Mouse (Mus musculus): Measurements from ENCODE around the gene Ebf1. TPM values are rescaled to one million over a fixed set of nuclear protein-coding genes. Genes with fewer than 3 reads are reported as not detected.

Gene Ebf1
- polyA plus RNA-seq, 1 experiment from 2014 or later = 13.3 TPM

- WGBS = 5% methylated on average over 3 of the region's 3 CpGs
- ATAC-seq (ENCODE audit: insufficient number of reproducible peaks, insufficient read depth, low FRiP score, low read depth) = no peak
- Histone ChIP-seq H3K36me3 (ENCODE audit: control insufficient read depth, insufficient read depth, low read length) (no peaks in the 10 kb centered on the region), H3K27me3 (ENCODE audit: control insufficient read depth, insufficient read depth, low read length) (no peaks in the 10 kb centered on the region), H3K4me2 (replicated peaks; ENCODE audit: low read depth, low read length) (no peak overlapping the region), H3K4me1 (ENCODE audit: control insufficient read depth, insufficient read depth, low read length) (no peaks in the 10 kb centered on the region), H3K9ac (replicated peaks; ENCODE audit: low read depth, low read length) (no peak overlapping the region), H3K4me3 (ENCODE audit: low read depth, low read length) (no peak overlapping the region), H3K27ac (ENCODE audit: low read length) (no peak overlapping the region), H3K9me3 (ENCODE audit: control insufficient read depth, low read depth, low read length) (no peaks in the 10 kb centered on the region)
These were observed 30.9 kb upstream of the Ebf1 start for GRCm38 (mm10) chr11:44586047-44586696.

- H3K9ac ChIP-seq (replicated peaks; ENCODE audit: low read depth, low read length) = no peak overlapping the region
- ATAC-seq (ENCODE audit: insufficient number of reproducible peaks, insufficient read depth, low FRiP score, low read depth) = no peak
- H3K4me1 ChIP-seq (ENCODE audit: control insufficient read depth, insufficient read depth, low read length) = no peaks in the 10 kb centered on the region
- no peaks in the 10 kb centered on the region for H3K9me3 ChIP-seq (ENCODE audit: control insufficient read depth, low read depth, low read length)
- no peak overlapping the region for H3K27ac ChIP-seq (ENCODE audit: low read length)
- no peak overlapping the region for H3K4me2 ChIP-seq (replicated peaks; ENCODE audit: low read depth, low read length)
- no peaks in the 10 kb centered on the region for H3K36me3 ChIP-seq (ENCODE audit: control insufficient read depth, insufficient read depth, low read length)
- WGBS = 87% methylated on average over 6 of the region's 6 CpGs
- H3K27me3 ChIP-seq (ENCODE audit: control insufficient read depth, insufficient read depth, low read length) = no peaks in the 10 kb centered on the region
- H3K4me3 ChIP-seq (ENCODE audit: low read depth, low read length) = no peak overlapping the region
These were observed 24.1 kb upstream of the Ebf1 start for GRCm38 (mm10) chr11:44593016-44593415.

- H3K27ac ChIP-seq (ENCODE audit: low read length) = no peak overlapping the region
- H3K9me3 ChIP-seq (ENCODE audit: control insufficient read depth, low read depth, low read length) = no peaks in the 10 kb centered on the region
- no peak overlapping the region for H3K4me2 ChIP-seq (replicated peaks; ENCODE audit: low read depth, low read length)
- no peak for ATAC-seq (ENCODE audit: insufficient number of reproducible peaks, insufficient read depth, low FRiP score, low read depth)
- no peak overlapping the region for H3K9ac ChIP-seq (replicated peaks; ENCODE audit: low read depth, low read length)
- no peak overlapping the region for H3K4me3 ChIP-seq (ENCODE audit: low read depth, low read length)
- 71% methylated on average over 3 of the region's 3 CpGs for WGBS
- H3K27me3 ChIP-seq (ENCODE audit: control insufficient read depth, insufficient read depth, low read length) = no peaks in the 10 kb centered on the region
- H3K36me3 ChIP-seq (ENCODE audit: control insufficient read depth, insufficient read depth, low read length) = no peaks in the 10 kb centered on the region
- no peaks in the 10 kb centered on the region for H3K4me1 ChIP-seq (ENCODE audit: control insufficient read depth, insufficient read depth, low read length)
These were observed 22.3 kb upstream of the Ebf1 start for GRCm38 (mm10) chr11:44594768-44595167.

GRCm38 (mm10) chr11:44606881-44607280 is 10.2 kb upstream of the Ebf1 start:
- no peak overlapping the region for H3K4me2 ChIP-seq (replicated peaks; ENCODE audit: low read depth, low read length)
- H3K27me3 ChIP-seq (ENCODE audit: control insufficient read depth, insufficient read depth, low read length) = peaks cover 7% of the 10 kb centered on the region
- H3K27ac ChIP-seq (ENCODE audit: low read length) = no peak overlapping the region
- no peak for ATAC-seq (ENCODE audit: insufficient number of reproducible peaks, insufficient read depth, low FRiP score, low read depth)
- no peaks in the 10 kb centered on the region for H3K36me3 ChIP-seq (ENCODE audit: control insufficient read depth, insufficient read depth, low read length)
- WGBS = 79% methylated on average over 8 of the region's 8 CpGs
- H3K4me3 ChIP-seq (ENCODE audit: low read depth, low read length) = no peak overlapping the region
- no peak overlapping the region for H3K9ac ChIP-seq (replicated peaks; ENCODE audit: low read depth, low read length)
- no peaks in the 10 kb centered on the region for H3K9me3 ChIP-seq (ENCODE audit: control insufficient read depth, low read depth, low read length)
- peaks cover 5% of the 10 kb centered on the region for H3K4me1 ChIP-seq (ENCODE audit: control insufficient read depth, insufficient read depth, low read length)

GRCm38 (mm10) chr11:44608646-44609045 is 8.5 kb upstream of the Ebf1 start:
- Histone ChIP-seq H3K27ac (ENCODE audit: low read length) (no peak overlapping the region), H3K9ac (replicated peaks; ENCODE audit: low read depth, low read length) (no peak overlapping the region), H3K4me1 (ENCODE audit: control insufficient read depth, insufficient read depth, low read length) (peaks cover 5% of the 10 kb centered on the region), H3K36me3 (ENCODE audit: control insufficient read depth, insufficient read depth, low read length) (no peaks in the 10 kb centered on the region), H3K4me3 (ENCODE audit: low read depth, low read length) (no peak overlapping the region), H3K9me3 (ENCODE audit: control insufficient read depth, low read depth, low read length) (no peaks in the 10 kb centered on the region), H3K4me2 (replicated peaks; ENCODE audit: low read depth, low read length) (no peak overlapping the region), H3K27me3 (ENCODE audit: control insufficient read depth, insufficient read depth, low read length) (peaks cover 25% of the 10 kb centered on the region)
- WGBS = 80% methylated on average over 11 of the region's 11 CpGs
- ATAC-seq (ENCODE audit: insufficient number of reproducible peaks, insufficient read depth, low FRiP score, low read depth) = no peak

- WGBS = under 1% methylated on average over 45 of the region's 45 CpGs
These were observed 5.9 kb upstream of the Ebf1 start for GRCm38 (mm10) chr11:44610971-44611781.

GRCm38 (mm10) chr11:44612156-44612555 is 5.0 kb upstream of the Ebf1 start:
- H3K27me3 ChIP-seq (ENCODE audit: control insufficient read depth, insufficient read depth, low read length) = peaks cover 46% of the 10 kb centered on the region
- no peak overlapping the region for H3K9ac ChIP-seq (replicated peaks; ENCODE audit: low read depth, low read length)
- ATAC-seq (ENCODE audit: insufficient number of reproducible peaks, insufficient read depth, low FRiP score, low read depth) = no peak
- H3K36me3 ChIP-seq (ENCODE audit: control insufficient read depth, insufficient read depth, low read length) = no peaks in the 10 kb centered on the region
- H3K4me1 ChIP-seq (ENCODE audit: control insufficient read depth, insufficient read depth, low read length) = peaks cover 9% of the 10 kb centered on the region
- no peak overlapping the region; the same call in 1 of the 2 replicates for H3K4me2 ChIP-seq (replicated peaks; ENCODE audit: low read depth, low read length)
- no peak overlapping the region for H3K27ac ChIP-seq (ENCODE audit: low read length)
- 7% methylated on average over 10 of the region's 10 CpGs for WGBS
- no peak overlapping the region for H3K4me3 ChIP-seq (ENCODE audit: low read depth, low read length)
- no peaks in the 10 kb centered on the region for H3K9me3 ChIP-seq (ENCODE audit: control insufficient read depth, low read depth, low read length)

More at GRCm38 (mm10) chr11:44610971-44611781, 5.9 kb upstream of the Ebf1 start:
- H3K36me3 ChIP-seq (ENCODE audit: control insufficient read depth, insufficient read depth, low read length) = no peaks in the 10 kb centered on the region
- H3K4me3 ChIP-seq (ENCODE audit: low read depth, low read length) = peak overlapping the region; percentile 30
- H3K9me3 ChIP-seq (ENCODE audit: control insufficient read depth, low read depth, low read length) = no peaks in the 10 kb centered on the region
- ATAC-seq (ENCODE audit: insufficient number of reproducible peaks, insufficient read depth, low FRiP score, low read depth) = peak; percentile 60; the same call in 1 of the 2 replicates
- H3K9ac ChIP-seq (replicated peaks; ENCODE audit: low read depth, low read length) = no peak overlapping the region
- H3K27ac ChIP-seq (ENCODE audit: low read length) = no peak overlapping the region
- H3K4me1 ChIP-seq (ENCODE audit: control insufficient read depth, insufficient read depth, low read length) = peaks cover 5% of the 10 kb centered on the region
- peak overlapping the region; percentile 80 for H3K4me2 ChIP-seq (replicated peaks; ENCODE audit: low read depth, low read length)
- H3K27me3 ChIP-seq (ENCODE audit: control insufficient read depth, insufficient read depth, low read length) = peaks cover 40% of the 10 kb centered on the region

- H3K4me1 ChIP-seq (ENCODE audit: control insufficient read depth, insufficient read depth, low read length) = peaks cover 9% of the 10 kb centered on the region
- peaks cover 46% of the 10 kb centered on the region for H3K27me3 ChIP-seq (ENCODE audit: control insufficient read depth, insufficient read depth, low read length)
- no peaks in the 10 kb centered on the region for H3K9me3 ChIP-seq (ENCODE audit: control insufficient read depth, low read depth, low read length)
- no peak overlapping the region for H3K27ac ChIP-seq (ENCODE audit: low read length)
- H3K4me3 ChIP-seq (ENCODE audit: low read depth, low read length) = peak overlapping the region; percentile 26
- peak overlapping the region; percentile 46 for H3K4me2 ChIP-seq (replicated peaks; ENCODE audit: low read depth, low read length)
- H3K36me3 ChIP-seq (ENCODE audit: control insufficient read depth, insufficient read depth, low read length) = no peaks in the 10 kb centered on the region
- peak overlapping the region; percentile 14; the same call in 1 of the 2 replicates for H3K9ac ChIP-seq (replicated peaks; ENCODE audit: low read depth, low read length)
- no peak for ATAC-seq (ENCODE audit: insufficient number of reproducible peaks, insufficient read depth, low FRiP score, low read depth)
- 3% methylated on average over 38 of the region's 38 CpGs for WGBS
These were observed 4.3 kb upstream of the Ebf1 start for GRCm38 (mm10) chr11:44612681-44613410.
